Comparison of ENCODE assay signal across 32 mouse cellular contexts in the genomic region with DNA sequence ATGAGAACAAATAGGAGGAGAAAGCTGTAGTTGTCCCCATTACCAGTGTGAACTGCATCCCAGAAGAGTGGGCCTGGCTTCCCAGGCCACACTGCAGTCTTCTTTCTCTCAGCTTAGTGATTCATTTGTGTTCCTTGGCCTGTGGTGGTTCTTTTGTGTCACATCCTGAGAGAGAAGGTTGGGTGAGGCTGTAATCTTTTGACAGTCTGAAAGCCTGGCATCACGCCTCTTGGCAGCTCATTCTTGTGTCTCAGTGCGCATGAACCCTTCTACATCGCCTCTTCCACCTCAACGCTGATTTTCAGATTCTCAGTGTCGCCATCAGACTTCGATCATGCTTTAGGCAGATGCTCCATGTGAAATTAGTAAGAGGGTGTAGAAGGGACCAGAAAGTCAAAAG.
A peak's percentile ranks its signal among the peaks of the same experiment; 100 is the strongest.
DNase-seq lines count a peak whose midpoint lies in the region; ATAC-seq and TF ChIP-seq lines count a peak whose summit lies in the region.
"Had no signal": no experiment of that assay in that cellular context is flagged by ENCODE, and none has a peak within 500 bp of the region (broad histone marks: within the 10 kb centered on the region; RNA-seq: fewer than 3 reads in every experiment).

No protein-coding gene starts in this region.

- 84% methylated on average over 6 of the region's 6 CpGs for WGBS in heart, postnatal 0 days
- 89% methylated on average over 6 of the region's 6 CpGs for WGBS in heart, embryonic 10.5 days

- ATAC-seq in heart, postnatal 0 days (ENCODE audit: insufficient read depth, low read depth), result no peak
- ATAC-seq: forebrain, embryonic 14.5 days; inflammation-experienced regulatory T-cells, adult 6 months; midbrain, embryonic 13.5 days had no signal

- no peak overlapping the region for H3K4me2 ChIP-seq in heart, postnatal 0 days (ENCODE audit: low read depth, low read length)
- H3K4me2 ChIP-seq: embryonic facial prominence, embryonic 12.5 days; hindbrain, embryonic 15.5 days; kidney, embryonic 15.5 days; limb, embryonic 15.5 days; liver, embryonic 13.5 days; midbrain, embryonic 13.5 days; neural tube, embryonic 15.5 days had no signal

- TF ChIP-seq EP300 in heart, postnatal 0 days (IDR thresholded peaks at IDR 0.05; ENCODE audit: low read depth), result no peak

- intact Hi-C loops in heart, postnatal 25 days (cut with DNase I), result no loop called here

- no peaks in the 10 kb centered on the region for H3K9me3 ChIP-seq in heart, postnatal 0 days (replicated peaks; ENCODE audit: control insufficient read depth, low read length)
- H3K9me3 ChIP-seq in heart, embryonic 10.5 days, result no peaks in the 10 kb centered on the region
- H3K9me3 ChIP-seq: embryonic facial prominence, embryonic 12.5 days; hindbrain, embryonic 10.5 days; hindbrain, embryonic 15.5 days; kidney, embryonic 15.5 days; limb, embryonic 15.5 days; liver, embryonic 13.5 days; midbrain, embryonic 13.5 days; neural tube, embryonic 15.5 days had no signal

- peak; percentile 38 to 67 for DNase-seq in cerebellum, postnatal 14 days
- no peak for DNase-seq in cerebellum, postnatal 25 days
- DNase-seq in heart, postnatal 0 days (ENCODE audit: low spot score), result peak; percentile 43
- no peak for DNase-seq in heart, embryonic 10.5 days (ENCODE audit: low spot score)
- peak; percentile 81 for DNase-seq in Muller cell, postnatal 12 days (ENCODE audit: inconsistent ontology term)
- peak; percentile 42 for DNase-seq in heart, postnatal 25 days (ENCODE audit: low spot score)
- no peak for DNase-seq in right cerebral cortex, postnatal 25 days
- DNase-seq: adrenal gland, adult 2 months; adrenal gland, postnatal 36 days; cerebellum, adult 2 months; embryo, embryonic 11 days; gastrocnemius, adult 2 months; gastrocnemius, postnatal 36 days; kidney, adult 18-20 months; kidney, postnatal 25 days; liver, embryonic 13.5 days; lung, adult 2 months; lung, postnatal 10 days; retina, postnatal 1 day; thymus, adult 2 months; thymus, postnatal 36 days had no signal

- no peak for TF ChIP-seq CTCF in heart, postnatal 0 days (IDR thresholded peaks at IDR 0.05; ENCODE audit: low read depth)

- no peak overlapping the region for H3K9ac ChIP-seq in heart, postnatal 0 days (replicated peaks; ENCODE audit: low read depth, low read length)
- H3K9ac ChIP-seq: embryonic facial prominence, embryonic 12.5 days; hindbrain, embryonic 15.5 days; kidney, embryonic 15.5 days; limb, embryonic 15.5 days; liver, embryonic 13.5 days; midbrain, embryonic 13.5 days; neural tube, embryonic 15.5 days had no signal

- no peaks in the 10 kb centered on the region for H3K27me3 ChIP-seq in heart, postnatal 0 days (ENCODE audit: control insufficient read depth, insufficient read depth, low read length)
- H3K27me3 ChIP-seq in heart, embryonic 10.5 days (ENCODE audit: insufficient read depth, poor library complexity, severe bottlenecking), result no peaks in the 10 kb centered on the region
- H3K27me3 ChIP-seq: embryonic facial prominence, embryonic 12.5 days; hindbrain, embryonic 15.5 days; kidney, embryonic 15.5 days; limb, embryonic 15.5 days; liver, embryonic 13.5 days; midbrain, embryonic 13.5 days; neural tube, embryonic 15.5 days had no signal

- H3K27ac ChIP-seq in heart, postnatal 0 days (ENCODE audit: low read depth), result no peak overlapping the region
- no peak overlapping the region for H3K27ac ChIP-seq in heart, embryonic 10.5 days
- H3K27ac ChIP-seq: embryonic facial prominence, embryonic 12.5 days; gastrocnemius, adult 2 months; hindbrain, embryonic 10.5 days; hindbrain, embryonic 15.5 days; kidney, embryonic 15.5 days; left cerebral cortex, adult 2 months; limb, embryonic 15.5 days; liver, embryonic 13.5 days; macrophage; midbrain, embryonic 13.5 days; neural tube, embryonic 15.5 days had no signal

- H3K4me3 ChIP-seq in heart, postnatal 0 days (ENCODE audit: low read depth, low read length), result no peak overlapping the region
- H3K4me3 ChIP-seq in heart, embryonic 10.5 days, result no peak overlapping the region
- H3K4me3 ChIP-seq: embryonic facial prominence, embryonic 12.5 days; gastrocnemius, adult 2 months; hindbrain, embryonic 10.5 days; hindbrain, embryonic 15.5 days; kidney, embryonic 15.5 days; left cerebral cortex, adult 2 months; limb, embryonic 15.5 days; liver, embryonic 13.5 days; midbrain, embryonic 13.5 days; neural tube, embryonic 15.5 days had no signal

- H3K36me3 ChIP-seq in heart, postnatal 0 days (replicated peaks; ENCODE audit: control insufficient read depth, insufficient read depth, low read length), result peaks cover 3% of the 10 kb centered on the region; the same call in 1 of the 2 replicates
- peaks cover 12% of the 10 kb centered on the region for H3K36me3 ChIP-seq in heart, embryonic 10.5 days
- H3K36me3 ChIP-seq: liver, embryonic 13.5 days had no signal

- no peaks in the 10 kb centered on the region for H3K4me1 ChIP-seq in heart, postnatal 0 days (ENCODE audit: control insufficient read depth, insufficient read depth)
- H3K4me1 ChIP-seq in heart, embryonic 10.5 days, result no peaks in the 10 kb centered on the region
- H3K4me1 ChIP-seq: embryonic facial prominence, embryonic 12.5 days; hindbrain, embryonic 10.5 days; hindbrain, embryonic 15.5 days; kidney, embryonic 15.5 days; limb, embryonic 15.5 days; liver, embryonic 13.5 days; midbrain, embryonic 13.5 days; neural tube, embryonic 15.5 days had no signal

Comparison
In these comparisons a context has a peak if more than half of its experiments do, and no peak if none do; other contexts are left out.
1. DNase-seq: peak in cerebellum, postnatal 14 days (2 of 2), heart, postnatal 0 days (single experiment), Muller cell, postnatal 12 days (single experiment) and heart, postnatal 25 days (single experiment); none in cerebellum, postnatal 25 days (0 of 2), heart, embryonic 10.5 days (single experiment) and right cerebral cortex, postnatal 25 days (single experiment).